Mouse (Mus musculus) heart, postnatal 0 days (tissue): Measurements from ENCODE around the gene Tex45. TPM values are rescaled to one million over a fixed set of nuclear protein-coding genes. Genes with fewer than 3 reads are reported as not detected.

Experiments used
- ATAC-seq: fragments of 200-750 bp; cut with Nextera tagmentation; 2 replicates; pipeline ENCODE4 v1.8.0; 2017; ENCODE audit warnings: low read depth, moderate number of reproducible peaks, moderate library complexity; ENCODE audit not compliant: insufficient read depth
- DNase-seq: peaks from one replicate; pipeline ENCODE4 v3.0.0-alpha.2; 2016; ENCODE audit warnings: low spot score
- H3K27ac ChIP-seq: fragments of 300-500 bp; sonication (generic); 2 replicates; pipeline ENCODE4 v1.5.1; 2014; ENCODE audit warnings: low read depth, mild to moderate bottlenecking
- H3K27me3 ChIP-seq: fragments of 300-500 bp; sonication (generic); 2 replicates; pipeline ENCODE4 v1.6.1; 2014; ENCODE audit warnings: low read length, mixed read lengths; ENCODE audit not compliant: control insufficient read depth, insufficient read depth
- H3K36me3 ChIP-seq: fragments of 300-500 bp; sonication (generic); replicated peaks from 2 replicates; pipeline ENCODE4 v1.6.1; 2014; ENCODE audit warnings: low read length, mixed read lengths; ENCODE audit not compliant: control insufficient read depth, insufficient read depth
- H3K4me1 ChIP-seq: fragments of 300-500 bp; sonication (generic); 2 replicates; pipeline ENCODE4 v1.6.1; 2014; ENCODE audit warnings: antibody characterized with exemption; ENCODE audit not compliant: control insufficient read depth, insufficient read depth
- H3K4me2 ChIP-seq: fragments of 300-500 bp; sonication (generic); 2 replicates; pipeline ENCODE4 v1.6.1; 2014; ENCODE audit warnings: low read depth, mild to moderate bottlenecking, low read length, moderate library complexity
- H3K4me3 ChIP-seq: fragments of 300-500 bp; sonication (generic); 2 replicates; pipeline ENCODE4 v1.5.1; 2014; ENCODE audit warnings: low read depth, low read length
- H3K9ac ChIP-seq: fragments of 300-500 bp; sonication (generic); replicated peaks from 2 replicates; pipeline ENCODE4 v1.6.1; 2014; ENCODE audit warnings: low read depth, low read length, mixed read lengths
- H3K9me3 ChIP-seq: fragments of 300-500 bp; sonication (generic); replicated peaks from 2 replicates; pipeline ENCODE4 v1.6.1; 2016; ENCODE audit warnings: low read length; ENCODE audit not compliant: control insufficient read depth
- CTCF ChIP-seq: IDR thresholded peaks from 2 replicates; pipeline ENCODE4 v1.5.1; 2016; ENCODE audit warnings: antibody characterized with exemption, control low read depth, low read depth
- EP300 ChIP-seq: IDR thresholded peaks from 2 replicates; pipeline ENCODE4 v1.6.1; 2016; ENCODE audit warnings: antibody characterized with exemption, low read depth
- WGBS: fragments of 180-500 bp; shearing (Covaris S2); extraction: QIAGEN DNeasy Blood & Tissue Kit; methylation state at CpG from one replicate; pipeline ENCODE4 v1.1.7; 2014; 5-methylcytosine and 5-hydroxymethylcytosine counted together
- polyA plus RNA-seq: library from polyadenylated mRNA; unstranded; fragments of >200 nt; fragmentation: Nextera tagmentation; extraction: Ambion mirVana; gene quantifications from 2 replicates; pipeline ENCODE4 v1.2.1, GENCODE M21; 2015
- total RNA-seq: library from RNA; depleted of rRNA; stranded (reverse); fragments of >200 nt; gene quantifications from 2 replicates; pipeline ENCODE4 v1.2.3, GENCODE M21; 2014; ENCODE audit warnings: low replicate concordance

Gene Tex45
- total and polyA plus RNA-seq, 2 experiments from 2014 or later = not detected

DNA sequence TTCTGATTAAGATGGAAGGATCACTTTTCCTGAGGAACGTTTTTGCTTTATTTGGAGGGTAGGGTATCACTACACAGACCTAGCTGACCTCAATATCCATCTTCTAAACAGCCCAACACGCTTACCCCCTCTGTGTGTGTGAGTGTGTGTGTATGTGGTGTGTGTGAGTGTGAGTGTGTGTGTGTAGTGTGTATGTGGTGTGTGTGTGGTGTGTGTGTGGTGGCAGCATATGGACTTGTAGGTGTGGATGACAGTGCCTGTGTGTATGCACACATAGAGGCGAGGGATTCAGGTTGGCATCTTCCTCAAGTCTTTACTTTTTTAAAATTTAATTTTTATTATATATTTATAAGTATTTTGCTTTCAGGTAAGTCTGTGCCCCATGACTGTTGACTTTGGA lies 27.9 kb downstream of the Tex45 start:
- Histone ChIP-seq H3K4me1 (peaks cover 6% of the 10 kb centered on the region), H3K9ac (no peak overlapping the region), H3K27me3 (no peaks in the 10 kb centered on the region), H3K4me3 (no peak overlapping the region), H3K9me3 (no peaks in the 10 kb centered on the region), H3K27ac (no peak overlapping the region), H3K36me3 (peaks cover 16% of the 10 kb centered on the region), H3K4me2 (no peak overlapping the region)
- DNase-seq = no peak
- no peak for TF ChIP-seq EP300
- TF ChIP-seq CTCF = no peak
- 88% methylated on average over 3 of the region's 3 CpGs for WGBS
- ATAC-seq = no peak

DNA sequence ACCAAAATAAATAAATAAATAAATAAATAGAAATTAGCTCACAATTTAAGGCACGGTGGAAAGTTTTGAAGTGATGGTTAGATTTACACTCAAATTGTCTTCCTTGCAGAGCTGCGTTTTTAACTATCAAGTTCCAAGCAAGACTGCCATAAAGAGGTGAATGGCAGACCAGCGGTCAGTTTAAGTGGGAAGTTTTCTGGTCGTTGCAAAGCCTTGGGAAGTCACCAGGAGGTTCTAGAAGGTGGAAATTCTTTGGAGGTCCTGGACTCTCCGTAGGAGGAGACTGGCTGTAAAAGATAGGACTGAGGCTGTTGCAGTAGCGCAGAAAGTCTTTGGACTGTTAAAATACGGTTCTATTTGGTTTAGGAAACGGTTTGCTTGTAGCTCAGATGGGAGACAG lies 29.1 kb downstream of the Tex45 start:
- no peak for TF ChIP-seq CTCF
- TF ChIP-seq EP300 = no peak
- H3K4me1 ChIP-seq = no peaks in the 10 kb centered on the region; the same call in 1 of the 2 replicates
- H3K4me2 ChIP-seq = peak overlapping the region; percentile 76
- no peaks in the 10 kb centered on the region for H3K27me3 ChIP-seq
- no peak for DNase-seq
- peak overlapping the region; percentile 85 for H3K27ac ChIP-seq
- H3K4me3 ChIP-seq = peak overlapping the region; percentile 59
- WGBS = 4% methylated on average over 8 of the region's 8 CpGs
- H3K9me3 ChIP-seq = no peaks in the 10 kb centered on the region
- ATAC-seq = peak; percentile 16
- peaks cover 16% of the 10 kb centered on the region for H3K36me3 ChIP-seq
- H3K9ac ChIP-seq = peak overlapping the region; percentile 62

DNA sequence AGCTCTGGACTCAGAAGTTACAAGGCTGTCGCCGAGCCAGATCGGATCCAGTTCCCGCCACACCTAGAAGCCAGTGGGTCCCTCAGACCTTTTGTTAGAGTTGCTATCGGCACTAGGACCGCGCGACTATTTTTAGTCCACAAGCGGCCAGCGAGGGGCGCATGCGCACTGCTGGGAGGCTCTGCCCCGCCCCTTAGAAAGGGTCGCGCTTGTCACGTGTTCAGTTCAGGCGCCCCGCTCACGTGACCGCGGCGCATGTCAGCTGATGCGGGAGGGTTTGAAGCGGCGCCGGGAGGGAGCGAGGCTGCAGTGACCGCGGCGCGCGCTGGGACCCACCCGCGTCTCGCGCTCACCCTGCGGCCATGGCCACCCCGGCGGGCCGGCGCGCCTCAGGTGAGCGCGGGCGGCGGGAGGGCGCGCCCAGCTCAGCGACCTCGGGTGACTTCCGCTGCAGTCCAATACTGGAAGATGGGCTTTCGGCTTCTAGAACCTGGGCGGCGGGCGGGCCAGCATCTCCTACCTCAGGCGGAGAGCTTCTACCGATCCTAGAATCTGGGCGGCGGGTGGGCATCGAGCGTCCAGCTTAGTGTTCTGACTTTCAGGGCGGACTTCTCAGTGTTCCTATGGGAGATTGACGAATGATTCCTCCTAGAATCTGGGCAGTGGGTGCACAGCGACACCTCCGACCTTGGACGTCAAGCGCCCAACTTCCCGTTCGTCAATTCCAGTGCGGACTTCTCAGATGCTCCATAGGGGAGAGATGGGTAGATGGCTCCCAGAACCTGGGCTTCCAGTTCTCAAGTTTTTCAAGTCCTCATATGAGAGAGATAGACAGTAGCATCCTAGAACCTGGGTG lies 29.8 kb downstream of the Tex45 start, which contains the start of gene Mcoln1:
Gene Mcoln1, plus strand, starts transcription at position 223 of the 856 bp plus-strand sequence.
- peak within 1 kb of the TSS; percentile 62 for H3K9ac ChIP-seq
- peak; percentile 9; the same call in 1 of the 2 replicates for TF ChIP-seq EP300
- TF ChIP-seq CTCF = no peak
- H3K4me2 ChIP-seq = peak within 1 kb of the TSS; percentile 76
- peak; percentile 87 for ATAC-seq
- peak; percentile 95 for DNase-seq
- no peaks in the 10 kb centered on the region for H3K27me3 ChIP-seq
- H3K4me1 ChIP-seq = no peaks in the 10 kb centered on the region; the same call in 1 of the 2 replicates
- H3K27ac ChIP-seq = peak within 1 kb of the TSS; percentile 85
- no peaks in the 10 kb centered on the region for H3K9me3 ChIP-seq
- whole genome bisulfite sequencing = under 1% methylated on average over 70 of the region's 70 CpGs
- H3K4me3 ChIP-seq = peak within 1 kb of the TSS; percentile 59
- H3K36me3 ChIP-seq = peaks cover 11% of the 10 kb centered on the region

DNA sequence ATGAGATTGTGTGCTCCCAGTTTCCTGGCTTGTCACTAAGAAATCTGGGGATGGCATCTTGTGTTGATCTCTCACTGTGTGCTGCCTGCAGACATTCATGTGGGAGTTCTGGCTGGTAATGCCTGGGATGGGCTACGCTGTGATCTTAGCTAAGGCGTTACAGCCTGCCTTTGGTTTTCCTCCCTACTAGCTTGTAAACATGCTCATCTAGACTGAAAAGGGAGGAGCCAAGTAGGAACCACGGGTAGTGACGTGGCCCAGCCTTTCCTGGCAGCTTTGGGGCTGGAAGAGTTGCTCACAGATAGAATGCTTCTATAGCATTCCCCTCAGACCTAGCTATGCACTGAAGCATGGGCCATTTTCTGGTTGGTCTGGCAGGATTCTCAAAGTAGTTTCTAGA lies 31.6 kb downstream of the Tex45 start:
- no peak for DNase-seq
- H3K4me2 ChIP-seq = no peak overlapping the region
- H3K36me3 ChIP-seq = peaks cover 15% of the 10 kb centered on the region
- no peak overlapping the region for H3K27ac ChIP-seq
- no peak for ATAC-seq
- H3K27me3 ChIP-seq = no peaks in the 10 kb centered on the region
- 58% methylated on average over 4 of the region's 4 CpGs for WGBS
- TF ChIP-seq CTCF = no peak
- no peak overlapping the region for H3K4me3 ChIP-seq
- no peak overlapping the region for H3K9ac ChIP-seq
- no peaks in the 10 kb centered on the region for H3K9me3 ChIP-seq
- no peaks in the 10 kb centered on the region; the same call in 1 of the 2 replicates for H3K4me1 ChIP-seq

DNA sequence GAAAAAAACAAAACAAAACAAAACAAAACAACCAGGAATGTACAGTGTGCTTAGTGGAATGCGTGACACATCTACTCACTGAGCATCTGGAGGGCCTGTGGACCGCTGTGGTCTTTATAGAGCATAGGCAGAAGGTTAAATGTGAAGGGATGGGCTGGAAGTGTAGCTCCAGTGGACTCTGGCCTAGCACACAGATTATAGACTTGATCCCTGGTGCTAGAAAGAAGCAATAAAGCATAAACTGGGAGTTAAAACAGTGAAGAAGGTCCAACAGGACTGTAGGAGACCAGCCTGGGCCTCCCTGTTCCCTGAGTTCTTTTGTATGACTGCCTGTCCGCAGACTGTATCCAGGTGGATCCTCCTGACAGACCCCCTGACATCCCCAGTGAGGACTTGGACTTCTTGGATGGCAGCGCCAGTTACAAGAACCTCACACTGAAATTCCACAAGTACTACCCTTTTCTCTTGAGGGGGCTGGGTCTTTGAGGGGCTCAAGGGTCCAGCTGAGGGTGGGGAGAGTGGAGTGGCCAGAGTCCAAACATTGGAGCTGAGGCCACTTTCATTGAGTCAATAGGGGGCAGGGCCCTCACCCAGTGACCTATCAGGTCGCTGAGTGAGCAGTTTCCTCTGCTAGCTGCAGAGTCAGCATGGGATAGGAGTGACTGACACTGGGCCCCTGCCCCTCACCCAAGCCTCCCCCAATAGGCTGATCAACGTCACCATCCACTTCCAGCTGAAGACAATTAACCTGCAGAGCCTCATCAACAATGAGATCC lies 37.5 kb downstream of the Tex45 start:
- DNase-seq (no peak), ATAC-seq (no peak)
- Histone ChIP-seq H3K4me2 (no peak overlapping the region), H3K9me3 (no peaks in the 10 kb centered on the region), H3K27me3 (no peaks in the 10 kb centered on the region), H3K4me3 (no peak overlapping the region), H3K36me3 (peaks cover 62% of the 10 kb centered on the region), H3K4me1 (no peaks in the 10 kb centered on the region), H3K27ac (no peak overlapping the region), H3K9ac (no peak overlapping the region)
- WGBS = 88% methylated on average over 6 of the region's 6 CpGs
- TF ChIP-seq EP300 (no peak), CTCF (no peak)
